Mouse (Mus musculus) R1 (cell line): ENCODE measurements around the gene Iqck.
A peak's percentile ranks its signal among the peaks of the same experiment; 100 is the strongest.

Source experiments
- DNase-seq: peaks from one replicate; pipeline ENCODE4 v3.0.0-alpha.2; 2018; ENCODE audit warnings: low read depth, low spot score

The Iqck gene

GRCm38 (mm10) chr7:118855171-118855876 lies at the start of gene Iqck:
TSS of gene Iqck (plus strand) at chr7:118855752.
- peak; percentile 96 for DNase-seq

- DNase-seq, result no peak
Measured at GRCm38 (mm10) chr7:118806631-118807411, 48.7 kb upstream of the Iqck start.

GRCm38 (mm10) chr7:118807899-118808298 lies 47.7 kb upstream of the Iqck start:
- DNase-seq, result no peak

- DNase-seq, result no peak
Measured at GRCm38 (mm10) chr7:118811407-118812106, 44.0 kb upstream of the Iqck start.

- DNase-seq, result no peak
Measured at GRCm38 (mm10) chr7:118813592-118813991, 42.0 kb upstream of the Iqck start.

- no peak for DNase-seq
Measured at GRCm38 (mm10) chr7:118816275-118816674, 39.3 kb upstream of the Iqck start.

- DNase-seq, result peak; percentile 47
Measured at GRCm38 (mm10) chr7:118817741-118818140, 37.8 kb upstream of the Iqck start.

- no peak for DNase-seq
Measured at GRCm38 (mm10) chr7:118819666-118820065, 35.9 kb upstream of the Iqck start.

- peak; percentile 75 for DNase-seq
Measured at GRCm38 (mm10) chr7:118821356-118821755, 34.2 kb upstream of the Iqck start.

GRCm38 (mm10) chr7:118821887-118822556 lies 33.5 kb upstream of the Iqck start:
- DNase-seq, result no peak

- DNase-seq, result peak; percentile 85
Measured at GRCm38 (mm10) chr7:118824451-118824850, 31.1 kb upstream of the Iqck start.

GRCm38 (mm10) chr7:118827975-118828416 lies 27.6 kb upstream of the Iqck start:
- peak; percentile 39 for DNase-seq

GRCm38 (mm10) chr7:118837901-118838300 lies 17.7 kb upstream of the Iqck start:
- no peak for DNase-seq

GRCm38 (mm10) chr7:118841030-118841745 lies 14.4 kb upstream of the Iqck start:
- DNase-seq, result no peak

- DNase-seq, result no peak
Measured at GRCm38 (mm10) chr7:118841796-118842195, 13.8 kb upstream of the Iqck start.

- no peak for DNase-seq
Measured at GRCm38 (mm10) chr7:118842938-118843337, 12.6 kb upstream of the Iqck start.

GRCm38 (mm10) chr7:118845141-118845540 lies 10.4 kb upstream of the Iqck start:
- DNase-seq, result no peak

GRCm38 (mm10) chr7:118846329-118846728 lies 9.2 kb upstream of the Iqck start:
- DNase-seq, result no peak

- DNase-seq, result peak; percentile 87
Measured at GRCm38 (mm10) chr7:118848796-118849195, 6.8 kb upstream of the Iqck start.

GRCm38 (mm10) chr7:118849543-118850250 lies 5.9 kb upstream of the Iqck start:
- DNase-seq, result no peak
